Mouse (Mus musculus) c-Kit-positive CD71-positive TER-119-negative erythroid progenitor cells, embryonic 14.5 days (primary cell): Measurements from ENCODE around the gene Olfr789.

ENCODE experiments used
- DNase-seq: peaks from one replicate; pipeline ENCODE4 v3.0.0-alpha.2; 2013; ENCODE audit warnings: low read depth

The Olfr789 gene

GRCm38 (mm10) chr10:129484452-129484851, at the start of gene Olfr789:
Olfr789 (plus strand) TSS chr10:129484752.
- no peak for DNase-seq

- no peak for DNase-seq
Observed at GRCm38 (mm10) chr10:129461562-129461961, 23.0 kb upstream of the Olfr789 start, which contains the start of gene Olfr787. Olfr787 (plus strand) TSS chr10:129461862.

- no peak for DNase-seq
Observed at GRCm38 (mm10) chr10:129470698-129471097, 13.9 kb upstream of the Olfr789 start, which contains the start of gene Olfr788. Olfr788 (plus strand) TSS chr10:129470998.

- DNase-seq = no peak
Observed at GRCm38 (mm10) chr10:129473256-129473655, 11.3 kb upstream of the Olfr789 start.

GRCm38 (mm10) chr10:129473723-129474122, 10.8 kb upstream of the Olfr789 start:
- no peak for DNase-seq

DNA sequence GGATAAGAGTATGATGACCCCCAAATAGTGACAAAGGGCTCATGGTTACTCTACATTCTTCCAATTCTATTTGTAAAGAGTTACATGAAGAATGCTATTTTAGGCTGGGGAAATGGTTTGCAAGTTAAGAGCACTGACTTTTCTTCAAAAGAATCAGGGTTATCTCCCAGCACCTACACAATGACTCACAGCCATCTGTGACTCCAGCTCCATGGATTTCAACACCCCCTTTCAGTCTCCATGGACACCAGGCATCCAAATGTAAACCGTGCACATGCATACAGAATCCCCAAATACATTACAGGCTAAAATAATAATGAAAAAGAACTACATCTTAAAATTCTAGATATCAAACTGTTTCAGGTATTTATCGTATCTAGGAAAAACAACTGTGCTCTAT, 5.5 kb downstream of the Olfr789 start:
- no peak for DNase-seq

GRCm38 (mm10) chr10:129498192-129498591, 13.6 kb downstream of the Olfr789 start, which contains the start of gene Olfr790:
Olfr790 (plus strand) TSS chr10:129498492.
- no peak for DNase-seq

GRCm38 (mm10) chr10:129521492-129521891, 36.9 kb downstream of the Olfr789 start, which contains the start of gene Olfr791:
Olfr791 (plus strand) TSS chr10:129521792.
- no peak for DNase-seq

- DNase-seq = no peak
Observed at GRCm38 (mm10) chr10:129538862-129539261, 54.3 kb downstream of the Olfr789 start, which contains the start of gene Olfr792. Olfr792 (plus strand) TSS chr10:129539162.
